Mouse (Mus musculus) megakaryocyte-erythroid progenitor cell, adult 5-6 weeks (primary cell): ENCODE data around the gene Sucnr1. TPM values are rescaled to one million over a fixed set of nuclear protein-coding genes. Genes with fewer than 3 reads are reported as not detected.

Source experiments
- ATAC-seq: replicated peaks from 2 replicates; pipeline ENCODE4 v1.8.0; 2016; ENCODE audit warnings: mild to moderate bottlenecking, inconsistent platforms; ENCODE audit not compliant: severe bottlenecking, poor library complexity, low FRiP score, low TSS enrichment
- total RNA-seq, 2 experiments: library from RNA; stranded (forward) in 1 of 2; stranded (reverse) in 1 of 2; fragments of 200-1000, 215-1000 nt in 1 of 2; fragments of >200 nt in 1 of 2; fragmentation: Nextera tagmentation in 1 of 2; gene quantifications; 2 replicates each; pipeline ENCODE4 v1.2.3; 2014 to 2017

The Sucnr1 gene
- total RNA-seq, 2 experiments from 2014 or later = not detected

DNA sequence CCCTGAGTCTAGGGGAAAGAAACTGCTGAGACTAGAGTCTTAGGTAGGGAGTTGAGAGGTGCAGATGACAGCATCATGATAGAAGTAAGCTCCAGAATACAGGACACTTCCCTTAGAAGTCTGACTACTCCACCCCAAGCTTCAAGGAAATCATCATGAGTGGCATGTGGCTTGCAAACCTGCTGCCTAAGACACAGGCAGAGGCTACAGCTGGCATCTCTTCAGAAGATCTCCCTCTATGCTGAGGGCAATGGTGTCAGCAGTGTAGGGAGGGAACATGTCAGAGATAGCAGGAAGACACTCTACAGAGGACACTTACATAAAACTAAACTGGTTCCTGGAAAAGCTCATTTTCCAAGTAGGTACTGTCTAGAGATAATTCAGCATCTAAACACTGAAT lies 27.1 kb downstream of the Sucnr1 start:
- no peak for ATAC-seq

DNA sequence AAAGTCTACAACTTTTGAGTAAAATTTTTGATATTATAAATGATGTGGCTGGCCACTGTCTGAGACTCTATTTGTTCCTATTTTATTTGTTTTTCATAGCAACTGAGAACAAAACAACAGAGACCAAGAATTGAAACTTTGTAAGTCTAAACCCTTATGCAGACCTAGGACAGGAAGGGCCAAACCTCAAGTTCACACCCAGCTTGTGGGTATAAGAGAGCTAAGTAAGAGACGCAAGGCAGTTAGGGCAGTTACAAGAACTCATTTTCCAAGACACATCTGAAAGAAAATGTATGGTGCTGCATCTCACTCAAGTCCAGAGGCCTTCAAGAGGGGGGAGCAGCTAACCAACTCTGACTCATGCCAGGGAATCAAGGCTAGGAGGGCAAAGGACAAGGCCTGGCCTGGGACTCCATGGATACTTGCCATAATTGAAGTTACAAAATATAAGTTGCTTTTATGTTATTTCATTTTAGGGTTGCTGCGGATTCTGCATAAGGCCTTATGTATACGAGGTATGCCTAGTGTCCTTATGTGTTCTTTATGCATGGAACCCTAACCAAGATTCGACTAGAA lies 29.6 kb downstream of the Sucnr1 start:
- no peak for ATAC-seq

DNA sequence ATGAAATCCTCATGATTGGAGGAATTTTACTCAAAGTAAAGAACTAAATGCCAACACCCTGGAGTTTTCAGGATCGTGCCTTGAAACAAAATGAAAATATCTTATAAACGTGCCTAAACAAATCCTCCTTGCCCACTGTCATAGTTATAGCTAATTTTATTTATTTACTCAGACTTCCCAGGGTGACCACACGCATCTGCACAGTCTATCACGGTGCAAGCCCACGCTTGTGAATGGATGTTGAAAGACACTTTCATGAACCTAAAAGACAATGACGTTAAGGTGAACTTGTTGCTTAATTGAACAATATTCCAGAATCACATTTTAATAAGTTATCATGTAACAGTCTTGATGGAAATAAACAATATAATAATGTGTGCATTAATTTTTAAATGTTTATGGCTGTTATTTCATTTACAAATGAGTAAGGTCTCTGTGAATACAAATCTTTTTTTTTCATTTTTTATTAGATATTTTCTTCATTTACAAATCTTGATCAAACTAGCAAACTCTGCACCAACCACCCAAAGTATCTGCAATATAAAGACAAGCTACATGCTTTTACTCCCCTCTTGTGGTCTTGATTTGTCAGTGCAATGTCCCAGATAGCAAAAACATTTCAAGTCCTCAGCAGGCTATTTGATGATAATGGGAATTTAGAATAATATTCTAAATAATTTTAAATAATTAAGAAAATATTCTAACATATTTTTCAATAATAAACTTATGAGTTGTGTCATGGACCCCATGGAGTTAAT lies 30.4 kb downstream of the Sucnr1 start:
- peak; percentile 71; the same call in 1 of the 2 replicates for ATAC-seq

DNA sequence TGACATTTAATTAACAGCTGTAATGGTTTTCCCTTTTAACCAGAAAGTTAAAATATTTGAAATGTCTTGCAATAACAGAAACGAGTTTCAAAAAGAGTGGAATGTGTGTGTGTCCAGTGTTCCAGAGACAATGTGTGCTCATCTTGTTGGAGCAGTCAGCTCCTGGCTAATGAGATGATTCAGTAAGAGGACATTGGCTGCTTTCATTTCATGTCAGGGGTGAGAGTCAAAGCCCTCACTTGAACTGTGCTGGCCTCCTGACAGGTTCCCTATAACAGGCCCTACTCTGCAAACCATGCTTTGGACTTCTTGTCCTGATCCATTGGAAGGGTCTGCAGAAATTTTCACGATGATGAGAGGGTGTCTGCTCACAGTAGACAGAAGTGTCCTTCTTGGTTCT lies 32.9 kb downstream of the Sucnr1 start:
- no peak for ATAC-seq

DNA sequence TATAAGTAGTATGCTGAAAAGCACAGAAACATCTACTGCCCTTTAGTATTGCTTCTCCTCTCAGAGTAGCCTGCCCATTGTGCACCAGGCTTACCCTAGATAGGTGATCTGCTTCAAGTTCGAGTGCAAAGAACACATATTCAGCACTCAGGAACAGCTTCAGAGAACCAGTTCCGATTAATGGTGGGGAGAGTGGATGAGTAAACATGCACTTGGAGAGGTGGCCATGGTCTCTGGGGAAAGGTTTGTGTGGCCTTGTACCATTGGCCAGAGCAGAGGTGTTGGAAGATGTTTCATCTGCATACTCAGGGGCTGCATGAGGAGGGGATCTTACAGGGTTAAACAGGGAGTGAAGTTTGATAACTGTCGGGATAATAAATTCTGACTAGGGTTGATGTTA lies 39.8 kb downstream of the Sucnr1 start:
- ATAC-seq = no peak

DNA sequence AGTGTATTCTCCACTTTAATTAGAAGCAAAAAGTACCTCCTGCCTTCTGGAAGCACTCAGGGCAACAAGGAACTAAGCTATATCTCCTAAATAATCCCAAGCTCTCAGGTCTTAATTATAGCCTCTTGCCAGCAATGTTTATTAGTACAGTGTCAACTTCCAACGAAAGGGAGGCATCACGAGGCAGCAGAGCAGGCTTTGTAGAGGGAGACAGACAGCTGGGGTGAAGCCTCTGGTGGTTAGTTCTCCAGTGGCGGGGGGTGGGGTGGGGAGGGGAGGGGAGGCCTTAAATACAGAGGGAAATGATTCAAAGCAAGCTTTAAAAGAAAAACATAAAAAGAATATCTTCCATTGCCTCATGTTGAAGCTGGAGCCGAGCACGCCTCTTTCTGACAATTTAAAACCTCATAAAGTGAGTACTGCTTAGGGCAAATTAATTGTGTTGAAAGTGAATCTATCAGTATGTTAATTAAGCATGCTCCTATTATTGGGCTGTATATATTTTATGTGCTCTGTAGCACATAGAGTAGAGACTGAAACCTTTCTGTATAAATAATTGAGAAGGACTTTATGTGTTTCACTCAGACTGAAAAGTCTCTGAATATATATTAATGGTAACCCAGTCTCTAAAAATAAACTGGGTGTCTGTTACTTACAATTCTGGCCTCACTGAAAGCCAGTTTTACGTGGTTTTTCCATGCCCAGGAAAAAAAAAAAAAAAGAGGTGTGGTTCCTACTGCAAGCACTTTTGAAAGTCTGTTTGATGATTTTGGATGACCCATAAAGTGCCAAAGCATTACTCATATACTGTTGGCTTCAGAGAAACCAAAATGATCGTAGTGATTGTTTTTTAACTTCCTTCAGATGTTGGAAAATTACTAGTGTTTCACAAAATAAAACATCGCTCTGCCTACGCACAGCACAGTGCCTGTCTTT lies 42.5 kb downstream of the Sucnr1 start:
- ATAC-seq = no peak

DNA sequence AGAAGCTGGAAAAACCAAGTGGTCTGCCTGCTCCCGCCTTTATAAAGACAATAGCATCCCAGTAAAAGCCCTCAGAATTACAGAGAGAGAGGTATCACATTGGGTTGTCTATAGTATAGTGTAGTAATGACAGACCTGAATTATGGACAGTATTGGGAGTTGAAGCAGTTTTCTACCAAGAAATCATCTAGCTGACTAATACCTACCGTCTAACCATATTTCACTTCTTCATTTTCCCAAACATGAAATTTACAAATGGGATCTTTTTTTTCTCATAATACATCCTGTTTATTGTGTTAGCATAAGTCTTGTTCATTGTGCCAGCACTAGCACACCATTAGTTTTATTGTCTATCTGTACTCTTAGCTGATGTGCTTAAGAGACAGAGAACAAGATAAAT lies 44.9 kb downstream of the Sucnr1 start:
- ATAC-seq = no peak

DNA sequence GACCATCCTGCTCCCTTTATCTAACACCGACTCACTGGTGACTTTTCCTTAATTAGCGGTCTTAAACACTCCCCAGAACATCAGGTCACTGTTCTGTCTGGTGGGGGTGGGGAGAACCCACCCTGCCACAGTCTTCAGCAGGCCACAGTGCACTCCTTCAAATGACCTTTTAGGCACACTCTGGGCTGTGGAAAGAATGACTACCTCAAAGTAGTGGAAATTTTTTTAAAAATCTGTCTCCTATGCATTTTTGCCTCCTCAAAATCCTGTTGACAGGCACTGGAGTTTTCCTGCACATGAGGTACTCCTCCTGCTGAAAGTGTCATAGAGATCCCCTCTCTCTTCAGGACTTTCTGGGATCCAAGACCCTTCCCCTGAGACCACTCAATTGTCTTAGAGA lies 46.6 kb downstream of the Sucnr1 start:
- ATAC-seq = no peak

DNA sequence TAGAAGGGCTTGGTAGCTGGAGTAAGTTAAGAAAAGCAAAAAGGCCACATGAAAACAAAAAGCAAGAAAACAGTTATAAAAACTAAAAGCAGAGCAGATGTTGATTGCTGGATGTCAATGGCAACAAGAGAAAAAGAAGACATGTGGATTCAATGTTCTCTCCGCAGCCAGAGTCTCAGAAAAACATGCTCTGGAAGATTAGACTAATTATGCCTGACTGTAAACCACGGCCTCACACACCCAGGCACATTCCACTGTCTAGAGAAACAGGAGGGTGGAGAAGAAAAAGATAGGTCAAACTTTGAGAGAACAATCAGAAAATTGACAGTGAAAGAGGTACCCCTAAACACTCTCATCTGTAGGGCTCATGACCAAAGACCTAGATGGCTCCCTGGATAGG lies 54.1 kb downstream of the Sucnr1 start:
- no peak for ATAC-seq

Other genes starting within 250 kb of the Sucnr1 start
- gene Gm8298, start 220.8 kb upstream of the Sucnr1 start, total RNA-seq (2014; fragmentation: Nextera tagmentation) = not detected in 2 replicates
- not detected in 2 replicates for gene Gm8298, start 220.8 kb upstream of the Sucnr1 start, total RNA-seq (2017)
- not detected in 2 replicates for gene C130079G13Rik, start 156.7 kb upstream of the Sucnr1 start, total RNA-seq (2014; fragmentation: Nextera tagmentation)
- not detected in 2 replicates for gene C130079G13Rik, start 156.7 kb upstream of the Sucnr1 start, total RNA-seq (2017)
- not detected in 2 replicates for gene Aadacl2, start 75.1 kb upstream of the Sucnr1 start, total RNA-seq (2014; fragmentation: Nextera tagmentation)
- gene Aadacl2, start 75.1 kb upstream of the Sucnr1 start, total RNA-seq (2017) = not detected in 2 replicates
- gene Aadac, start 56.2 kb upstream of the Sucnr1 start, total RNA-seq (2014; fragmentation: Nextera tagmentation) = not detected in 2 replicates
- gene Aadac, start 56.2 kb upstream of the Sucnr1 start, total RNA-seq (2017) = not detected in 2 replicates